Mouse (Mus musculus) olfactory bulb, adult 2 months (tissue): ENCODE data around the gene Aar2.

ENCODE experiments used
- CTCF ChIP-seq: fragments of 200-500 bp; IDR thresholded peaks from 2 replicates; pipeline ENCODE4 v1.5.1; 2012; ENCODE audit warnings: low read depth, mild to moderate bottlenecking, low read length, moderate library complexity; ENCODE audit not compliant: insufficient read depth
- POLR2A ChIP-seq: fragments of 200-500 bp; IDR thresholded peaks from 2 replicates; pipeline ENCODE4 v1.6.1; 2012; ENCODE audit warnings: mild to moderate bottlenecking, low read depth, low read length, moderate library complexity; ENCODE audit not compliant: insufficient read depth

GRCm38 (mm10) chr2:156540991-156541390, 6.4 kb upstream of the Aar2 start:
- TF ChIP-seq POLR2A (no peak), CTCF (no peak)
